Mouse (Mus musculus): ENCODE measurements at regions not wholly inside any gene's neighbourhood (a gene's known extent, or its start where the extent isn't known, plus 50 kb on each side); places are given as distances from the start of the nearest gene placed in this dataset.

- WGBS = 74% methylated on average over 4 of the region's 4 CpGs
- Histone ChIP-seq H3K36me3 (ENCODE audit: control insufficient read depth, insufficient read depth) (no peaks in the 10 kb centered on the region), H3K4me3 (ENCODE audit: low read length) (no peak overlapping the region), H3K9me3 (replicated peaks; ENCODE audit: control insufficient read depth, low read length) (no peaks in the 10 kb centered on the region), H3K27ac (ENCODE audit: low read length) (no peak overlapping the region), H3K27me3 (ENCODE audit: control insufficient read depth, insufficient read depth, low read length) (no peaks in the 10 kb centered on the region), H3K9ac (ENCODE audit: low read length) (no peak overlapping the region), H3K4me2 (ENCODE audit: low read depth, low read length) (no peak overlapping the region), H3K4me1 (ENCODE audit: control insufficient read depth, insufficient read depth, low read length) (no peaks in the 10 kb centered on the region)
- ATAC-seq (replicated peaks; ENCODE audit: extremely low read depth, insufficient read depth, low FRiP score) = no peak
These were observed 380.0 kb downstream of the Gria2 start for GRCm38 (mm10) chr3:80422646-80423045.
